Mouse (Mus musculus) urinary bladder, postnatal 14 days (tissue): ENCODE data around the gene Scfd2.

Experiments
- DNase-seq: peaks from one replicate; pipeline ENCODE4 v3.0.0; 2021; ENCODE audit warnings: low spot score

The Scfd2 gene

DNA sequence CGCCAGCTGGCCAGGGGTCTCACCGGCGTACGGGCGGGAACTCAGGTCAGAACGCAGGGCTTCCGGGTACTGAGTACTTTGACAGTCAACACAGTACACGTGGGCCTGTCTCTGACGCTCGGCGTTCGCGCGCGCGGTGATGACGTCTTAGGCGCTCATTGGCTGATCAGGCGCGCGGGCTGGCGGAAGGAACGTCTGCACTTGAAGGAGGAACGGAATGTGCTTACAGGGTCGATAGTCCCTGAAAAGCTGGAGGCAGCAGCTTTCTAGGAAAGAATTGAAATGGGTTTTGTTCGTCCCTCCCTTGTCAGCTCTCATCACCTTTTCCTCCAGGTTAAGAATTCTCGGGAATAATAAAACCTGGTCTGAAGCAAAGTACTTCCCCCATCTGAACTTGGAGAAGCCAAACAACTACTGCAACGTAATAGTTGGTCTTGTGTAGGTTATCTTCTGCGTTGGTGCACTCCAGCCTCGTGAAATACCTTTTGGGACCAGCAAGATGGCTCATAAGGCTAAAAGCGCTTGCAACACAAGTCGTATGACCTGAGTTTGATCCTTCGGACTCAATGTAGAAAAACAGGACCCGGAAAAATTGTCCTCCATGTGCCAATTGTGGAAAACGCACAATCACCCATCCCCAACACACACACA, at the start of gene Scfd2:
TSS of gene Scfd2 (minus strand) at position 130 of the 651 bp plus-strand sequence.
- DNase-seq, result peak; percentile 97

DNA sequence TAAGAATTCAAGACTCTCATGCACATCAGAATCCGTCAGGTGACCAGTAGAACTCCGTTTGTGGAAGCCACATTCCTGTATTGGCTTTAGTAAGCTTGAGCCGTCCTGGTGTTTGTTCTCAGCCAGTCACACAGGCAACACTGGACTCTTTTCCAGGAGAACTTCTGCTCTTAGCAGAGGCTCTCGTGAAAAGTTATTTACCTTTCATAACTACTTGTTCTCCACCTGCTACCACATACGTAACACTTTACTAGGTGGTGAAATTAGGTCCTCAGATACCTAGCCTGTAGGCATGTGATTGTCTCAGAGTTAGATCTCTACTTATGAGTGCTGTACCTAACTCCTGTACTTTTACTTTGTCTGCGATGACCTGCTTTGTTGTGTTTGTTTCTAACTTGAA, 40.2 kb upstream of the Scfd2 start:
- DNase-seq, result no peak

DNA sequence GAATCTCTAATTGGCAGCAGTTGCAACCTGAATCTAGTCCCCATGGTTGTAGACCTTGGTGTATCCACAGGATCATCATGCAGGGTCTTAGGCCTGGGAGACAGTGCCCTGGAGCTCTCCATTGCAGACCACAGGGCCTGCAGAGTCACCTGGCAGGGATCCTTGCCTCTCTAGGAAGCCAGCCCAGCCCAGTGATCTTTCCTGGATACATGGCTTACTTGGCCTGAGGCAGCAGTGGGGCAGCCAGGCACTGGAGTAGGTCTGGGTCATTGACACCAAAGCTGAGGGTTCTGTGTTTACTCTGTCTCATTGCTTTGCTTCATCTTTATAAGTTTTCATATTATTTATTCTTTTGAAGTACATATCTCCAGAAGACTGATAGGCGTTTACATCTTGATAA, 29.6 kb upstream of the Scfd2 start:
- peak; percentile 6 for DNase-seq

DNA sequence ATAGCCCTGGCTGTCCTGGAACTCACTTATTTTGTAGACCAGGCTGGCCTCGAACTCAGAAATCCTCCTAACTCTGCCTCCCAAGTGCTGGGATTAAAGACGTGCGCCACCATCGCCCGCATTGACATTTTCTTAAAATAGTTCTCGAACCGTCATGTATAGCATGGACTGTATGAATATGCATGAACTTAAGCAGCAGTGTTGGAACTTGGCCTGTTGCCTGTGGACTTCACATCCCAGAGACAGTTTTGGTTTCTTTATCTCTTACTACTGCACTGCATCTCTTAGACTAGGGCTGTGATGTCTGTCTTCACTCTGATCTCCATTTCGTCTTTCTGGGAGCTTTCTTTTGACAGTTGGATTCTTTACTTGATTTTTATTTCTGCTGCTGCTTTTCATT, 18.0 kb upstream of the Scfd2 start:
- DNase-seq, result no peak

DNA sequence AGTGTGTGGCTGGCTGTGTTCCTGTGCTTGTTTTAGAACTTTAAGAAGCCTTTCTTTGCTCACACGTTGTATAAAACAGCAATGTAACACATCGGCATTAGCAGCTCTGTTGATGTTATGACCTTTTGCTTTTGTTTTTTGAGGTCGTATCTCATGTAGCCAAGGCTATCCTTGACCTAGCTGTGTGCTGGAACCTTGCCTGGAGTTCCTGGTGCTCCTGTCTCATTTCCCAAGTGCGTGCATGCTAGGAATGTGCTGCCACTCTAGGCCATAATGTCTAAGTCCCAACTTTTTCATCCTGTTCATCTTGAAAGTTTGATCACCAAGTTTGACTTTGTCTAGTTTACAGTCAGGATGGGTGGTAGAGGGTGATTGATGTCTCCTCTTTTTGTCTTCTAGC, 14.0 kb upstream of the Scfd2 start:
- DNase-seq, result no peak

DNA sequence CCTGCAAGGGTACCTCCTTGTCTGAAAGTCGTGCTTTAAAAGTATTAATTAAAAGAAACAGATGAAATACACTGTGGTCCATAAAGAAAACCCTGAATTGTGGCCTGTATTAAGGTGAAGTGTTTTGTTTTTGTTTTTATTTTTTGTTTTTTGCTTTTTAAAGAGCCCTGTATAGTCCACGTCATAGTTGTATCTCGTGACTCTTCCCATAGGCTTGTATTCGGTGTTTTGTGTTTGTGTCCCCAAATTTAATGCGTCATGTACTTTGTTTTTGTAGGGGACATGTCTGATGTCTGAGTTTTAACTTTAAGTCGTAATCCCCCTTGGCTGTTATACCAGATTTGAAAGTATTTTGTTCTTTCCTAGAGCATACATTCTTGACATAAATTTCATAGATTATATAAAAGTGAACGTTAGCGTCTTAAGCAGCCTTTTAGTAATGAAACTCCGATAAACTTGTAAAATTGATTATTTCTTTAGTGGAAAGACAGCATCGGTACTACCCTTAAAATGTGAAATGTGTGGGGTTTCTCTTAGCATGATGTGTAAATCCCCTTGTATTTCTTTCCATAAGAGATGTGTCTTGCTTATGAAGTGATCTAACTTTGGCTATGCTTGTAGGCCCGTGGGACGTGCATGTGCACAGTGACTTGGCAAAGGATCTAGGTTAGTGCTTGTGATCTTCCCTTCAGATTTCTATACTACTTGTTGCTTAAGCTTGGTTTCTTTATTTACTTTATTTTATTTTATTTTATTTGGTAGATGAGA, 4.8 kb upstream of the Scfd2 start:
- no peak for DNase-seq

DNA sequence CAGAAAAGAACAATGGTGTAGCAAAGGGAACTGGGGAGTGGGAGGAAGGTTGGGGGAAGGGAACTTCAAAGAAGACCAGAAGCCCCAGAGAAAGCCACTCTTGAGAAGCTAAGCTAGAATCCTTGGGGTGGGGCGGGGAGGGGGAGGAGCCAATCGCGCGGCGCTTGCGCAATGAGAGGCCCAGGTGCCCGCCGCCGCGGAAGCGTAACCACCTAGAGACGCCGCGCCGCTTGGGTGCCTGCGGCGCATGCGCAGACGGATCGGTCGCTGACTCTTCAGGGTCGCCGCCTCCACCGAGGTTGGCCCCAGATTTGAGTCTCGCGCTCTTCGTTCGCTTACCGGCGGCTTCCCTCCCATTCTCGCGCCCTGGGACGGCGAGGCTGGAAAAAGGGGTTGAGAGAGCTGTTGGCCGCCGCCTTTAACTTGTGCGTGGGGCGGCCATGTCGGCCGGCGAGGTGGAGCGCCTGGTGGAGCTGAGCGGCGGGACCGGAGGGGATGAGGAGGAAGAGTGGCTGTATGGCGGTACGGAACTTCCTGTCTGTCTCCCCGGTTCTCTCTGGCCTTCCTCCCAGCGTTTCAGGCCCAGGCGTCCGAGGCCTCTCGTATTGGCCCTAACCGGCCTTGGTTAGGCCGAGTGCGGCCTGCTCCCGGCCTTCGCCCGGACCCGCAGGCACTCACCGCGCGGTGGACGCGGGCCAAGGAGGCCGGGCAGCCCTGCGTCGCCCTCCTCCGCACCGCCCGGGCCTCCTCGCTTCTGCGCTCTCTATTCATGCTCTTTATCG, 3.9 kb upstream of the Scfd2 start, which contains the start of gene Fip1l1:
TSS of gene Fip1l1 (plus strand) at position 210 of the 782 bp plus-strand sequence.
- peak; percentile 90 for DNase-seq

DNA sequence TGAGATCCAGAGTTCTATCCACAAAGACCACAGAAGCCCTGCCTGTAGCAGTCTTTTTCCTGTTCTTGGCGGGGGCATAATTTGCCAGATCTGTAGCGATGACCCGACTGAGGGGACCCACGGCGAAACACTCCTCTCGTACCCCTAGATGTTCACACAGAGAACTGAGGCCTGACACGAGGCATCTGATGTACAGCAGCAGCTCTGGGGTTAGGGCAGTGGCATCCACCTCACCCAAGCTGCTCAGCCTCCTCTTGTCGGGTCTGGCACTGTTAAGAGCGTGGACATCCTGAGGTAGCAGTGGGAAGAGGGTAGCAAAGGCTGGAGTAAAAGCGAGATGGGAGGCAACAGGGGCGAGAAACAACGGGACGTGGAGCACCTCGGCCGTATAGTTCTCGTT, 774 bp downstream of the Scfd2 start:
- no peak for DNase-seq

DNA sequence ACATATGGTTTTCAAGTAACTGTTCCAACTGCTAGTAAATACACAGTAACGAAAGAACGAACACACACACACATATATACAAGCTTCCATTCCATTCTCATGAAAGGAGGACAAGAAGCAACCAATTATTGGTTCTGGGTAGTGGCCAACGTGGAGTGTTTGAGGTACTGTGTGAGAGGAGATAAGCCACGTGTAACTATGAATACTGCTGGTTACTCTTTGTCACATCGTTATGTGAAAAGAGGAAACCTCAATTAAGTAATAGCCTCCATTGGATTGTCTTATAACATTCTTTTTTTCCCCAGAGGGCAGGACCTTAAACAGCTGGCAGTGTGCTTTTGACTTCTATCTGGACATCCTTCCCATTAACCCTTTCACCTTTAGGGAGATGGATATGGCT, 4.5 kb downstream of the Scfd2 start:
- no peak for DNase-seq

DNA sequence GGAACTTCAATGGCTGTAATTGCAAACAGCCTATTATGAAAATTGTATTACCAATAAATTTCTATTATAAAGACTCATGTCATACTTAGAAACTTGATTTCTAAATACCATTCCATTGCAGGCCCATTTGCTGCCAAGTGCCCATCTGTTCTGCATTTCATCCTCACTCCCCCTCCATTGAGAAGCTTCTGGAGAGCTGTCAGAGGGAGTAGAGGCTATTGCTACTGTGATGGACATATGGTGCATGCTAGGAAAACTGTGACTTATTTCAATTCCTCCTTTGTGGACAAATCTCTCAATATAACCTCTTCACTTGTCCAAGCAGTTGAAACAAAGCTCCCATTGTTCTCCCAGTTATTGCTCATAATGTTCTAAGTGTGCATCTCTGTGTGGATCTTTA, 19.9 kb downstream of the Scfd2 start:
- no peak for DNase-seq

DNA sequence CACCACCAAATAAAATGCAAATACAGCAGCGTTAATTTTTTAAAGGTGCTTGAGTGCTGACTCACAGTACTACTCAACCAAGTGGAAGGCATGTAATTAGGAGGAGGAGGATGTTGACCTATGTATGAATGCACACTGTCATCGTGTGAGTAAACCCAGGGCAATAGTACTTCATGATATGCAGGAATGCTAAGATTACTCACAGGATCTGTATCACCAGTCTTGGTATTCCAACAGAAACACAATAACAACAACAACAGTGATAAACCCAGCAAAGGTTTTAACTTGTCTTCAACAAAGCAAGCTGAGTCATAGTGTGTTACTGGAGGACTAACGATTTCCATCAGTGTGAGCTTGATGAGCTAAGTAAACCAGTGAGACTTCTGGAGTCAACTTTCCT, 38.9 kb downstream of the Scfd2 start:
- DNase-seq, result no peak

DNA sequence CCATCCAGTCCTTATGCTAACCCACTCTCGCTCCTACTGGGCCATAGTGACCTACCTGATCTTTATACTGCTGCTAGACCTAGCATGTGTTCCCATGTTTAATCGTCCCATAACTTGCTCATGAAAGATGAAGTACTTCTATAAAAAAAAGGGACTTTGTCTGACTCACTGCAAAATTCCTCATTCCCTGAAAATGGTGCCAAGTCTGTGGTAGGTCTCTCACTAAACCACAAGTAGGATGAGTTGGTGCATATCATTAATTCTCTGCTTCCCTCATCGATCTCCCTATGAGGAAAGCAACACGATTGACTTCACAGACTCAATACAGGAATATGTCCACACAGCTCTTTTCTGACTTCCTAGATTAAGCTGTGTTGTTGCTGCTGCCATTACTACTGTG, 46.9 kb downstream of the Scfd2 start:
- no peak for DNase-seq

DNA sequence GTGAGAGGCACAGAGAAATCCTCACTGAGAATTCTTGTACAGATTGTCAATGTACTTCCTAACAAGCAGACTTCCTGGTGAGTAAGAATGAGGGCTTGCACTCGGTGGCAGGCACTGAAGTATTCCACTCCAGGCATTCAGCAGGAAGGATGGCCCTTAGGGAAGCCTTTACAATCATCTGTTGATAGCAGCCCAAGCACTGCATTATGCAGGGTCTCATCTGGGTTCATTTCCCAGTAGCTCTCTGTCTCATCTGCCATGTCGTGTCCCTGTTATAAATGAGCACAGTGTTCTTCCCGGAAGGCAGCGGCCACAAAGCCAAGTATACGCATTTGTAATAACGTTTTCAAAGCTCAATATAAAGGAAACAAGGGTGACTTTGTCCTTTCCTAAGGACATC, 48.9 kb downstream of the Scfd2 start:
- no peak for DNase-seq

DNA sequence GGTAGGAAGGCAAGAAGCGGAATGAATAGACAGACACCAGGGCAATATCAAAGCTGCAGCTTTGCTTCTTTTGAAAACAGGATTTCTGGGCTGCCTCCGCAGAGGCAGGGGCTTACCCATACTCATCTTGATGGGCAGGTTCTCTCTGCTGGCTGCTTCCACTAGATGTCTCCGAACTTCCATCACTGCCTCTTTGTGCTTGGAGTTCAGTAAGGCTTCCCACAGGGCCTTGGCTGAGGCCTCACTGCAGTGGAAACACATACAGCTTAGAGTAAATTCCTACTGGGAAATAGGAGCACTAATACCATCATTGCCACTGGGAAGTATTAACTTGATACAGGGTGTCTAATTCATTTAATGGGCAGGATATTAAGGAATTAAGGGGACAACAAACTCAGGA, 49.5 kb downstream of the Scfd2 start:
- no peak for DNase-seq

DNA sequence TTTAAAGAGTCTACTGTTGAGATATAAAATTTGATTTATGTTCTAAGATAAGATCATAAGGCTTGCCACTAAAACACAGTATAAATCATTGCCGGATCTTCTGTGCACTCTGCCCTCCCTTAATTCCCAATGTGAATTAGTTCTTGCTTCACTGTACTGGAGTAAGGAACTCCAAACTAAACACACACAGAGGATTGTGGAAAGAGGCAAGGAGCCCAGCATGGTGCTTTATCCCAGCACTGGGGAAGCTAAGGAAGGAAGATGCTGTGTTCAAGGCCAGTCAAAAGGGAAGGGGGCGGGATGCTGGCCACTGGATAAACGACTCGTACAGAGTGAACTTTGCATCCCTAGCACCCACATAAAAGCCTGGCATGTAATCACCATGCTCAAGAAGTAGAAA, 51.1 kb downstream of the Scfd2 start:
- DNase-seq, result no peak

DNA sequence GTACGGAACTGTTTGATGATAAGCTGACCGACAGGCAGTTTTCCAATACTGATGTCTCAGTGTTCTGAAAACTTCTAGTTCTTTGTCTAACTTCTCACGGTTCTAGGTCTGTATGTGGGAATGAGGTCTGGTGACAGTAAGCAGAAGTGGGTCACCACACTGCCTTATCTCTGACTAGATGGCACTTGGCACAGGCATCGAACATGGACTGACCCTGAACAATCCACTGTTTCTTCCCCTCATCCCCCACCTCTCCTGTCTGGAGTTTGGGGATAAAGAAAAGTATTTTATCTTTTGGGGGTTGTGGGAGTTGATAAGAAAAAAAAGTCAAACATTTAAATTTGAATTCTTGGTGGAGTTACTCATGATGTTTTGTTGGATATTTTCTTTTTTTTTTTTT, 51.6 kb downstream of the Scfd2 start:
- no peak for DNase-seq

DNA sequence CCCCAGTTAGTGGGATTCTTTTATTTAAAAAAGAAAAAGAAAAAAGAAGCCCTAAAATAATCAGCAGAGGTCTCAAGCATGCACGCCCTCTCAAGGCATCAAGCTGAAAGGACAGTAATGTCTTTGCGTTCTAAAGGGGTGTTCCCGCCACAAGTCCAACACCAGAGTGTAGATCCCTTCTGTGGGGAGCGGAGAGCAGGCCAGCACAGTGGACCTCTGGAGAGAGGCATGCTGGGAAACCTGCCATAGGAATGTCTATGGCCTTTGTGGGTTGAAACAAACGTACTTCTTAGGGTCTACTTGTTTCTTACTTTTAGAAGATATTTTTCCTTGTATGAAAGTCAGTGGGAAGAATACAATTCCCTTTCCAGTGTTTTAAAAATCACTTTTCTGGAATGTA, 52.4 kb downstream of the Scfd2 start:
- DNase-seq, result no peak

DNA sequence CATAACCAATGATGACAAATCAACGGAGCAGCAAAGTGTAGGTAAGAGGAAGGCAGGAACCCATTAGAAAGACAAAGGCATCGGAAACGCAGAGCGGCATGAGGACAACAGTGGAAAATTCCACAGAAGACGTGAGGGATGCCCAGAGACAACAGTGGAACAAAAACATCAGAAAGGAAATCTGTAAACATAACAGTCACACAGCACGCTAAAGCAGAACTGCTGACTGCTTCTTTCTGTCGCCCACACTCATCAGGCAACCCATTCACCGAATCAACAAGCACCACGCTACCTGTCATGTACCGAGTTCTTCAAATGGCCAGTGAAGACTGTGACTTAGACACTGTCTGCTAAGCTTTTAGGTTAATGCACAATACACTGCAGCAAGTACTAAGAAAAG, 55.0 kb downstream of the Scfd2 start:
- DNase-seq, result no peak

DNA sequence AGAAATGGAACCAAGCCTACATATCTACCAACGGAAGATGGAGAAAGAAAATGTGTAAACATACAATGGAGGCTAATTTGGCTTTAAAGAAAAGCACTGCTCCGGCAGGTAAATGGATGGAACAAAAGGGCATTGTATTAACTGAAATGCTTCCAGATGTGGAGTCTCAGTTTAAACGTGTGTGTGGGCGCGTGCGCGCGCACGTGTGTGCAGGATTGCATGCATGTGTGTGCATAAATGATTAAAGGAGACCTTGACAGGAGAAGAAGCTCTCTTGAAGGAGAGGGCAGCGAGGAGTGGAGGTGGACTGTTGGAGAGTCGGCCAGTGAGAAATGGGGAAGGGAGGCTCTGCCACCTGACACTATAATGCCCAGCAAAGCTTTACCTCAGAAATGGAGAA, 58.4 kb downstream of the Scfd2 start:
- DNase-seq, result no peak

DNA sequence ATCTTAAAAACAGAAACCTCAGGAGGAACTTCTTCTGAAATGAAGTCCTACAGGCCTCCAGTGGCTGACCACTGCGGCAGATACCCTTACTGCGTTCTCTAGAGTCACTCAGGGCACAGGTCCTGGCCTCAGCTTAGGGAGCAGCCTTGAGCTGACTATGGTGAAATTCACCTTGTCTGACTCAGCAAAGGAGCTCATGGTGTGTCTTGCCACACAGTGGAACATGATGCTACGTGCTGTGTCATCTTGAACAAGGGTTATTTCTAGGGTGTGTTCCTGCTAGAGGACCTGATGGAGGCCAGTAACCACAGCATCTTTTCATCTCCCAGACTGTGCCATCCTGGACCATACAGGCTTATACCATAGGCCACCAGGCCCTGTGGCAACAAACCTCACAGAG, 60.7 kb downstream of the Scfd2 start:
- no peak for DNase-seq

DNA sequence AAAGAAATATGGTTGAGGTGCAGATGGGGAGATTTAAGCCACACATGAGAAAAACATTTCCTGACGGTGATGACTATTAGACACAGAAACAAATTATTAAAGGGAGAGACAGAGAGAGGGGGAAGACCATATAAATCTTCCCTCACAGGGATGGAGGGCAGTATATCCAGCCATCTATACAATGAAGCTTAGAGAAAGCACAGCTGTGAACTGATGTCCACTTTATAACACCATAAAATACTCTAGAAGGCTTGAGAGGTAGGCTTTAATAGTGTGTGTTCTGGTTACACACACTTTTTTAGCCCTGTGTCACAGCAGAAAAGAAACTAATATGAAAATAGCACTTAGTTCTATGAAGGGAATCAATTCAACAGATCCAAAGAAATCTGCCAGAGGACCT, 61.9 kb downstream of the Scfd2 start:
- DNase-seq, result no peak

DNA sequence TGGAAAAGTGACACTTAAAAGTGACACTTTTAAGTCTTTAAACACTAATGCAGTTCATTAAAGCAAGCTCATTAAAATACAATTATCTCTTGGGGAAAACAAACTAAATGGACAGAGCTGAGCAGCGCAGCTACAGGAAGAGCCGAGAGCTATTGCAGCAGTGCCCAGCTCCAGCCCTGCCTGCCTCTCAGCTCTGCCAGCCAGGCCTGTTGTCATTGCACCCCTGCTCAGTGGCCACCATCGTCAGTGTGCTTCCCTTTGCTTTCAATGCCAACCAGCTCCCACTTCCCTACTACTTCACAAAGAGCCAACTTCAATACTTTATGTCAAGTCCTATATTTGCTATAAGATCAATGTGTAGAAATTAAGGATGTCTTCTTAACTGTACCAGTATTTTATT, 63.8 kb downstream of the Scfd2 start:
- no peak for DNase-seq

DNA sequence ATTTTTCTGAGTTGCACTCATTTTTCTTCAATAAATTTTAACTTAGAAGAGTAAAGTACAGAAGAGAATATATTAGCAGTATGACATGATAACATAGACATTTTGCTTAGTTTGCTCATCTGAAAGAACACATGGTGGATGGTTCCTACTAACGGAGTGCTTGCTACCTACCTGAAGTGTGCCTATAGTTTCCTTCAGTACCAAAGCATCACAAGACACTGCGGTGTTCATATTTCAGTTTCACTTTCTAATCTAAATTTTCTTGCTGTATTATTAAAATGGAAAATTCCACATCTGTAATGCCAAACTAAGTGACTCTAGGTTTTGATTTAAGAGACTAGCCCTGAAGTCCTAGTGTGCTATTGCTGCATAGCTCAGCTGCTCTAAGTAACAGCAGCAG, 74.8 kb downstream of the Scfd2 start:
- DNase-seq, result no peak
